Mouse (Mus musculus): Measurements from ENCODE around the gene Neurod4. TPM values are rescaled to one million over a fixed set of nuclear protein-coding genes. Genes with fewer than 3 reads are reported as not detected.
A peak's percentile ranks its signal among the peaks of the same experiment; 100 is the strongest.

The Neurod4 gene
- polyA plus RNA-seq, 1 experiment from 2014 or later: not detected

GRCm38 (mm10) chr10:130229584-130229983 is 50.5 kb downstream of the Neurod4 start:
- Histone ChIP-seq H3K36me3 (ENCODE audit: control insufficient read depth, insufficient read depth, low read length) (no peaks in the 10 kb centered on the region), H3K4me1 (replicated peaks; ENCODE audit: control insufficient read depth, insufficient read depth) (no peaks in the 10 kb centered on the region), H3K27ac (replicated peaks) (no peak overlapping the region), H3K4me2 (replicated peaks; ENCODE audit: low read depth) (no peak overlapping the region), H3K27me3 (ENCODE audit: control insufficient read depth, insufficient read depth, low read length) (no peaks in the 10 kb centered on the region), H3K9ac (ENCODE audit: low read length) (no peak overlapping the region), H3K4me3 (ENCODE audit: low read depth, low read length) (no peak overlapping the region), H3K9me3 (ENCODE audit: control insufficient read depth, low read length) (no peaks in the 10 kb centered on the region)
- ATAC-seq (ENCODE audit: low FRiP score, low TSS enrichment) (no peak), DNase-seq (ENCODE audit: low spot score) (no peak)
- peak; percentile 19; the same call in 1 of the 2 replicates for TF ChIP-seq CTCF (IDR thresholded peaks at IDR 0.05; ENCODE audit: low read depth)
- no peak for TF ChIP-seq EP300 (optimal IDR thresholded peaks at IDR 0.05)
- 84% methylated on average over 5 of the region's 5 CpGs for WGBS

GRCm38 (mm10) chr10:130228246-130228645 is 51.8 kb downstream of the Neurod4 start:
- peak; percentile 92 for TF ChIP-seq CTCF (IDR thresholded peaks at IDR 0.05; ENCODE audit: low read depth)
- no peak for TF ChIP-seq EP300 (optimal IDR thresholded peaks at IDR 0.05)
- H3K9ac ChIP-seq (ENCODE audit: low read length): no peak overlapping the region
- no peaks in the 10 kb centered on the region for H3K9me3 ChIP-seq (ENCODE audit: control insufficient read depth, low read length)
- no peaks in the 10 kb centered on the region for H3K27me3 ChIP-seq (ENCODE audit: control insufficient read depth, insufficient read depth, low read length)
- no peaks in the 10 kb centered on the region for H3K36me3 ChIP-seq (ENCODE audit: control insufficient read depth, insufficient read depth, low read length)
- no peak overlapping the region for H3K4me2 ChIP-seq (replicated peaks; ENCODE audit: low read depth)
- ATAC-seq (ENCODE audit: low FRiP score, low TSS enrichment) (no peak), DNase-seq (ENCODE audit: low spot score) (peak; percentile 49)
- WGBS: 4% methylated on average over 1 of the region's 1 CpGs
- no peaks in the 10 kb centered on the region for H3K4me1 ChIP-seq (replicated peaks; ENCODE audit: control insufficient read depth, insufficient read depth)
- no peak overlapping the region for H3K27ac ChIP-seq (replicated peaks)
- H3K4me3 ChIP-seq (ENCODE audit: low read depth, low read length): no peak overlapping the region

GRCm38 (mm10) chr10:130225034-130225433 is 55.0 kb downstream of the Neurod4 start:
- Histone ChIP-seq H3K36me3 (ENCODE audit: control insufficient read depth, insufficient read depth, low read length) (no peaks in the 10 kb centered on the region), H3K27ac (replicated peaks) (no peak overlapping the region), H3K4me2 (replicated peaks; ENCODE audit: low read depth) (no peak overlapping the region), H3K27me3 (ENCODE audit: control insufficient read depth, insufficient read depth, low read length) (no peaks in the 10 kb centered on the region), H3K9me3 (ENCODE audit: control insufficient read depth, low read length) (no peaks in the 10 kb centered on the region), H3K9ac (ENCODE audit: low read length) (no peak overlapping the region), H3K4me1 (replicated peaks; ENCODE audit: control insufficient read depth, insufficient read depth) (no peaks in the 10 kb centered on the region), H3K4me3 (ENCODE audit: low read depth, low read length) (no peak overlapping the region)
- 57% methylated on average over 3 of the region's 3 CpGs for WGBS
- DNase-seq (ENCODE audit: low spot score) (no peak), ATAC-seq (ENCODE audit: low FRiP score, low TSS enrichment) (no peak)
- TF ChIP-seq EP300 (optimal IDR thresholded peaks at IDR 0.05): no peak
- no peak for TF ChIP-seq CTCF (IDR thresholded peaks at IDR 0.05; ENCODE audit: low read depth)

Other genes with a start within 250 kb of the Neurod4 start
- gene Olfr821, start 249.9 kb downstream of the Neurod4 start, polyA plus RNA-seq (2015; fragmentation: Nextera tagmentation; extraction: Ambion mirVana): not detected in 2 replicates
- 0.04 TPM in 1 of 2 replicates, not detected in the other for gene Olfr822, start 209.0 kb downstream of the Neurod4 start, polyA plus RNA-seq (2015; fragmentation: Nextera tagmentation; extraction: Ambion mirVana)
- not detected in 2 replicates for gene Olfr823, start 164.9 kb downstream of the Neurod4 start, polyA plus RNA-seq (2015; fragmentation: Nextera tagmentation; extraction: Ambion mirVana)
- gene Olfr824, start 150.2 kb downstream of the Neurod4 start, polyA plus RNA-seq (2015; fragmentation: Nextera tagmentation; extraction: Ambion mirVana): not detected in 2 replicates
- not detected in 2 replicates for gene Olfr825, start 113.5 kb downstream of the Neurod4 start, polyA plus RNA-seq (2015; fragmentation: Nextera tagmentation; extraction: Ambion mirVana)
- not detected in 2 replicates for gene Olfr826, start 96.1 kb downstream of the Neurod4 start, polyA plus RNA-seq (2015; fragmentation: Nextera tagmentation; extraction: Ambion mirVana)
- not detected in 2 replicates for gene Olfr827, start 65.8 kb downstream of the Neurod4 start, polyA plus RNA-seq (2015; fragmentation: Nextera tagmentation; extraction: Ambion mirVana)
- 0.13 and 0.21 TPM in 2 replicates for gene Tespa1, start 42.6 kb upstream of the Neurod4 start, polyA plus RNA-seq (2015; fragmentation: Nextera tagmentation; extraction: Ambion mirVana)
- 0.01 TPM in 1 of 2 replicates, not detected in the other for gene Vmn2r84, start 114.1 kb upstream of the Neurod4 start, polyA plus RNA-seq (2015; fragmentation: Nextera tagmentation; extraction: Ambion mirVana)
- gene Vmn2r85, start 149.5 kb upstream of the Neurod4 start, polyA plus RNA-seq (2015; fragmentation: Nextera tagmentation; extraction: Ambion mirVana): 0.01 TPM in 1 of 2 replicates, not detected in the other
- not detected in 2 replicates for gene Vmn2r86, start 175.8 kb upstream of the Neurod4 start, polyA plus RNA-seq (2015; fragmentation: Nextera tagmentation; extraction: Ambion mirVana)
- not detected in 2 replicates for gene Vmn2r87, start 217.2 kb upstream of the Neurod4 start, polyA plus RNA-seq (2015; fragmentation: Nextera tagmentation; extraction: Ambion mirVana)